Mouse (Mus musculus) lung, postnatal 4 days (tissue): ENCODE measurements around the gene Cxcl2.

Source experiments
- DNase-seq, 2 experiments: peaks; one replicate each; pipeline ENCODE4 v3.0.0; 2021

Gene Cxcl2

DNA sequence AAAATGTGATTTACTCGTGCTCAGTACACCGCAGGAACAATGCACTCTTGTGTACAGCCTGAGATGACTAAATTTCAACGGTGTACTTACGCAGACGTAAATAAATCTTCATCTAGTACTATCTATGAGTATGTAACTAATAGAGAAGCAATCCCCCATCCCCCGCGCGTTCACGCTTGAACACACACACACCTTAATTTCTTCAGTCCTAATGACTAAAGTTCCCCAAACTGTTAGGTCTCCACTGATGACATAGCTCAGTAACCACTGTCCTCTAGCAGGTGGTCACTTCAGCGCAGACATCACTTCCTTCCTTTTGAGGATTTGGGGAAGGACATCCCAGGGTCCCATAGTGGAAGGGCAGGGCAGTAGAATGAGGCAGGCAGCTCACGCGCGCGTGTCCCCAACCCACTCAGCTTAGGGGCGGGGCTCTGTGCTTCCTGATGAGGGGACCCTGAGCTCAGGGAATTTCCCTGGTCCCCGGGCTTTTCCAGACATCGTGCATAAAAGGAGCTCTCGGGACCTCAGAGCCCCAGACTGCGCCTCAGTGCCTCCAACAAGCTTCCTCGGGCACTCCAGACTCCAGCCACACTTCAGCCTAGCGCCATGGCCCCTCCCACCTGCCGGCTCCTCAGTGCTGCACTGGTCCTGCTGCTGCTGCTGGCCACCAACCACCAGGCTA is at the start of gene Cxcl2:
Gene Cxcl2, plus strand, starts transcription at position 533 of the 682 bp plus-strand sequence.
- DNase-seq = peak; percentile 21 to 25

DNA sequence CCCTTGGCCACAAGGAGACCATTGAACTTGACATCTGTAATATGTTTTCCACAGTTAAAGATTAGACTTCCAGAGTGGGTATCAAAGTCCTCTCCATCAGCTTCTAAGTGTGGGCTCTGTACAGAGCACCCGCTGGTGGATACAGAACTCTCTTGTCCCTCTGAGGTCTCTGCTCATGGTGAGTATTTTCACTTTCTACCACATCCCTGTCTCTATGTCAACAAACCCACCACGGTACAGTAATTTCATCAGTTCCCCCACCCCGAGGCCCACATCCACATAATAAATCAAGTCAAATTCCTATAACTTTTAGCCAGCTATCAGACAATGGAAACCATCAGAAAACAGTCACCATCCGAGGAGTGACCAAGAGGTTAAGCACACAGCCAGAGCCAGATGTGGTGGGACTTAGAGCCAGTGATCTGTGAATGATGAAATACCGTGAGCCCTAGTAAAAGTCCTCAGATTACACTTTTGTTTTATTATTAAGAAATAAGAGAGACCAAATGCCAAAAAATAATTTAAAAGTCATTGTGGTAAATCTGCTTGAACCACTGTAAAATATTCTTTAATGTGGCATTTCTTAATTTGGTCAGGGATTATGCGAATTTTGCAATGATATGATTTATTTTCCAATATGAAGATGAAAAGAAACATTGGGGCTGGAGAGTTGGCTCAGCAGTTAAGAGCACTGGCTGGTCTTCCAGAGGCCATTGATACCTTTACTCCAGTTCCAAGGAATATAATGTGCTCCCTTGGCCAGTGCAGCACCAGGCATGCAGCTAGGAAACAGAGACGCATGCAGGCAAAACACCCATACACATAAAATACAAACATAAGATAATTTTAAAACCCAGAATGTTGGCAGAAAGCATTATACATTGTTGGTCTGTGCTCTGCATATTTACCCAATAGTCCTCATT is 48.1 kb upstream of the Cxcl2 start:
- no peak for DNase-seq

DNA sequence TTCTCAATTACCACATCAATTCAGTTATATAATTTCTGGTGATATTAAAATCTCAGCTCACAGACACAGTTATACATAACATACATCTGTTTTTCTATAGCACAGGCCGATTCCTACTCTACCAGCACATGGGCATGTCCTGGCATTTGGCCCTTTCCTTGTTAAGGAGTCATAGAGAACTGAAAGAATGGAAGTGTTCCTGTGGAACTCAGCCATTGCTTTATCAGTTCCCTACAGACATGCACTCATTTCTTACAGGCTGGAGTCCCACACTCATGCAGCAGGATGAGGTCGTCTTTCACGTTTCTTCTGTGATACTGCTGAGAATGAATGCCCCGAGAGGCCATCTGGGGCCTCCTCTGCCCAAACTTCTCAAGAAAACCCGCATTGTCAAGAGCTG is 46.2 kb upstream of the Cxcl2 start:
- no peak for DNase-seq

DNA sequence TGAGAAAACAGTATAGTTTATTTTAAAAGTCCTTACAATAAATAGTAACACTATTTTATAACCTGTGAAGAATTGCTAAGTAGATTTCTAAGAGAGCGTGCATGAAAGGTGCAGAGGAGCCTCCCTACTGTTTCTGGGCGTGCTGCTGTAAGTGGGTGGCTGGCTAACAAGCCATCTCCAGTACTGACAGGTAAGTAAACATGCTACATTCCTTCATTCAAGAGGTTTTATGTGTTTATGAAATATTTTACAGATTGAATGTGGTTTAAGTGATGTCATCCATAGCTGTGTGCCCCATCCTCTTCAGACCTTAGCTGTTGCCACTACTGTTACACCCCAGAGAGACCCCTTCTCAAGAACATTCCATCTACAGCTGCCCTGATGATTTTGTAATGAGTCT is 45.2 kb upstream of the Cxcl2 start:
- peak in 1 of 2 experiments; percentile 27 for DNase-seq

DNA sequence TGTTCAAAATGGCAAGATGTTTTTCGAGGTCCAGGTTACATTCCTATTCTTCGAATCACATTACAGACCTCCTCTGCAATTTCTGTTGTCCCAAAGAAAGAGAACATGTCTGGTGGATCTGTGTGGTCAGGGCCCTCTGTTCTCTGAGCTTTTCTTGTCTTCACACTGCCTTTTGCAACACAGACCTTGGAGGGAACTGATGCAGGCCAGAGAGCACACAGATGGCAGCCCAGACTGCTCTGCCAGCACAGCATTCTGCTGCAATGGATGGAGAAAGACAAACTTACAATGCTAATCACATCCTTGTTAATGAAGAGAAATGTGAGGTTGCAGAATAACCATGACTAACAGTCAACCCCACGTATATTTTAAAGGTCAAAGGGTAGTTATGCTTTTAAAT is 44.6 kb upstream of the Cxcl2 start:
- DNase-seq = no peak

DNA sequence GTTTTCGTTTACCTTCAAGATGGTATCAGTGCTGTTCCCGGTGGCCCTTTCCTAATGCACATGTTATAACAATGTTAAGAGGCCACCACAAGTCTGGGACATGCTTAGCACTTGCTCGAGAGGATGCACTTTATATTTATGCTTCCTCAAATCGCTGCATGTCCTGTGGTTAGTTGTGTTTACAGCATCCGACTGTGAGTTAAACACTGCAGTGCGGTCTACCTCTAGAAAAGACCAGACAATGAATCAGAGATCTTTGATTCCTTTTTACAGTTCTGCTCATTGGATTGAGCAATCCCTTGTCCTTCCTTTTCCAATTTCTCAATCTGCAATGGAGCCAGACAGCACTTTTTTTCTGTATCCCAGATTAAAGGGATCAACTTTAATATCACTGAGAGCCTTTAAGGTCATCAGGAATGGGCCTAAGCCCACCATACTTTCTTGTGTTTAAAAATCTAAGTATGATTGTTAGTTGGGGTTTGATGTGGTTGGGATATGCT is 41.7 kb upstream of the Cxcl2 start:
- DNase-seq = no peak

DNA sequence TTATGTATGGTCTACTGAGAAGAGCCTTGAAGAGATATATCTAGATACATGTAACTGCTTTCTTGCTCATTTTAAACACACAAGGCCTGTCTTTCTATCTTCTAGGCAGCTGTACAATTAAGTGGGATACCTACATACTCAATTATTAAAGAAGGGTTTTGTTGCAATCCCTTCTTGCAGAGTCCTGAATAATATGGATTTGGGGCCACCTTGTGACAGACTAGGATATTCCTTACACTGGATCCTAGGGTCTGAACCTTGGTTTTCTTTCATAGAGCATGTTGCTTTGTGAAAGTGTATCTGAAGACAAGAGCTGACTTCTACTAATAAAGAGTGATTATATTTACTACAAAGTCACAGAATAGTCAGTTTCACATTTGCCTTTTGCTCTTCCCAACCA is 36.9 kb upstream of the Cxcl2 start:
- no peak for DNase-seq

DNA sequence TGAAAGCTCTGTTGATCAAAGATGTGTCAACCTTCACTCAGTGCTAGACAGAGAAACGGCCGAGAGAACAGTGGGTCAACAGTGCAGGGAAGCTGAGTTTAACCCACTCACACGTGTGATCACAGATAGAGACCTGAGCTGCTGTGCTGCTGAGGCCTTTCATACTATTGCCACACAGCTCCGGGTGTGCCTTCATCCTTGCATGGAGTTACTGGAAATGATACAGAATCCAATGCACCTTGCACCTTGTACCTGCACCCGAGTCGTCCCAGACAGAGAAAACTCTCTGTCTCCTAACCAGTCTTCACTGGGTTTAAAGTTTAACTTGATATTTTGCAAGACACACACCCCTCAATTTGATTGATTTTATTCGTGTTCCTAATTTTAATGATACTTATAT is 31.3 kb upstream of the Cxcl2 start:
- DNase-seq = no peak

DNA sequence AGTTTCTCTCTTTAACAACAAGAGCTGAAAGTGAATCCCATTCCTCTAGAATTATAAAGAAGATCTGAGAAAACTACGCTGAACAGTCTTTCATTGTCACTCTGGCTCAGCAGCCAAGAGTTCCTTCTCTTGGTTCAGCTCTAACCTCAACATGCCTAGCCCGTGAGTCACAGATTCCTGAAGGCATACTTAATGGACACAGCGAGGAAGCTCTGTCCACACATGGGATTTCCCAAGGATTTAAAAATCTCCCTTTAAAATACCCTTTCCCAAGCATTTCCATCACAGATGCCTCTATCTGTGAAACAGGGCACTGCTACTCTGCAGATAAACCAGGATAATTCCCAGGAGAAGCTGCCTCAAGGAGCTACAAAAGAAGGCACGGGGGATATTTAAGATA is 27.6 kb upstream of the Cxcl2 start:
- DNase-seq = peak in 1 of 2 experiments; percentile 37

DNA sequence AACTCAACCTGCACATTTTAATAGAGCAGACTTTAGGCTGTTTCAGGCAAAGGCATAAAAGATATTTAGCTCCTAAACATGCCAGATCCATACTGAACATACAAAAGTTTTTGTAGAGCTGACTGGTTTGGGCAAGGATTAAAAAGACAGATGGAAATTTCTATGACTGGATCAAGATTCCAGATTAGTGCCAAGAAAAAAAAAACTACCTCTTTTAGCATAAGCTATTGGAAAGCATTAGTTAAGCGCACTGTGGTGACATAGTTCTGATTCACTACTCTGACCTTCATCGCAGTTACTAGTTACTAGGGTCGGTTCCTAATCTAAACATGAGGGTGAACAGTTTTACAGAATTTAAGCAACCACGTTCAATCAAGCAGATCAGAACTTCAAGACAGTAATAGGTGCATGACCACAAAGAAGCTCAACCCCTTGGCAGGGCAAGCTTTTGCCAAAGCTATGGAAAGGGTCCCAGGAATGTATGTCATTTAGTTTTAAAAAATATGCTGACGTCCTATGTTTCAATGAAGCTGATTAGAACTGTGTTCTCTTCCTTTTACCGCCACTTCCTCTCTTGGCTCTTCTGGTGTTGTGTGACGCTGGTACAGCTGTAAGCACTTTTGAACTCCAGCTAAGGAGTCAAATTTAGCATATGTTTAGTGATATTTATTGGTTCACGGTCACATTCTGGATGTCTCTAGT is 27.0 kb upstream of the Cxcl2 start:
- DNase-seq = no peak

DNA sequence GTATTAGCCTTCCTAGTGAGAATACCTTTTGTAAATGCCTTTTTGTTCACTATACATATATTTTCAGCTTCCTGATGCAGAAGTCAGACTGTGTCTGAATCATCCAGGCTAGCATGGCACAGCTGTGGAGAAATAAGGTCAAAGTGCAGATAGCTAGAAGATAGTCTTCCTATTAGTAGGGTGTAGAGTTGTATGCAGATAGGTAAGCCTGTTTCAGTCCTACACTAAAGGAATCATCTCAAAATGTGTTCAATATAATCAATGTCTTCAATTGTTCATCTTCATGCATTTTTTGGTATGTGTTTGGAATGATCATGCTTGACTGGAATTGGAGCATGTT is 26.5 kb upstream of the Cxcl2 start:
- DNase-seq = no peak

DNA sequence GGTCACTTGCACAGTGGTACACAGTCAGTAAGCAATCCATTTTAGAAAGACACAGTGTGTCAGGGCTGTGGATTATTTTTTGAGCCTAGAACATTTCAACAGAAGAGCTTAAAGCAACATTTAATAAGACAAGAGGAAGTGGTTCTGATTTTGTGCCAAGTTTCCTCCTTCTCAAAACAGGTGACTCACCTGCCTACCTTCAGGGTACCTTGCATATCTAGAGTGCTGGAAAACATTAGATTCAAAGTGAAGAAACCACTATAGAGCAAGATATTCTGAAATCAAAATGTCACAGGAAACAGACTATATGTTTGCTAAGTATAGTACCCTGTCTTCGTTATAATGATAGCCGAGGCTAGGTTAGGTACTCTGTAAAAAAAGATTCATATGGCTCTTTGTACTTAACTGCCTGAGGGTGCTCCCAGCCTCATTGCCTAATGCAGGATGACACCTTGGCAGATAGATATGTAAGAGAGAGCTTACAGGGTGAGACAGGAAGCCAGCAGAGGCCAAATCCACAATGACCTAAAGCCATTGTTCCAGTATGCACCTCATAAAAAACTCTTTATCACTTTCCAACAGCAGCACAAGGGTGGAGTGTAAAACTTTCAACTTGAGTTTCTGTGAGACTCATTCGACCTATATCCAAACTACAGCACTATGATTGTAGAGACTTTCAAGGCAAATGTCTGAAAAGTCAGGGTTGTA is 24.2 kb upstream of the Cxcl2 start:
- DNase-seq = no peak

DNA sequence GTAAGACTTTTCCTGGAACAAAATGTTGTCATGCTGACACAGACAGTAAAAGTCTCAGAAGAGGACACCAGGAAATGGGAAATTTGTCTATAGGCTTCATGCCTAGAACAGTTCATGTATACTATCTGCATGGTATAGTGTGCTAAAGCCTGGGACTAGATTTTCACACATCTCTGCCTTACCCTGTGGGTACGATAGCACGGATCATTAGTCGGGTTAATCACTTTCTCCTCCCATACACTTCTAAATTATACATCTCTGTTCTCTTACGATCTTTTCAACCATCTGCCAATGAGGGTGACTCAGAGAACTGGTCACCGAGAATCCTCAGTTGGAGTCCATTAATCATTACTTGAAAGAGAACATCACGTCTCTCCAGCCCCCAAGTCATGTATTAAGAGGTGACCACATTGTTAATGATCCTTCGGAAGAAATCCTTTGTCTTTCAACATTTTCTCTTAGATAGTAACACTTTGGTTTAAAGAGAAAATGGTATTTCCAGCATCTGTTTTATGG is 23.3 kb upstream of the Cxcl2 start:
- no peak for DNase-seq

DNA sequence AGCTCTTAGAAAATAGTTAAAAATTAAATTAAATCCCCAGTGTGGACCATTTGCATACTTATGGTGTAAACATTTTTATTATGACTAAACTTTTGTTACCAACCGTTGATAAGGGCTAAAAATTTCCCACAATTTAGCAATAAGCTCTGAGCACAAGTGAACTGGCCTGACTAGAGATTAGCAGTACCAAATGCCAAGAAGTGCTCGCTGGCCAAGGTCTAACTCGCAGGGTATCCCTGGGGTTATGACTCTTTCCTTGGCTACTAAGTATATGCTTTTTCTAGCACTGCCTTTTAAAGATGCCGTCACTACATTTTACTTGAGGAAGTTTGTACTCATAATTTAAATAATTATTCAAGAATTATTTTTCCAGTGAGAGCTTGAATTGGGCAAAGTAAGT is 22.6 kb upstream of the Cxcl2 start:
- DNase-seq = no peak

DNA sequence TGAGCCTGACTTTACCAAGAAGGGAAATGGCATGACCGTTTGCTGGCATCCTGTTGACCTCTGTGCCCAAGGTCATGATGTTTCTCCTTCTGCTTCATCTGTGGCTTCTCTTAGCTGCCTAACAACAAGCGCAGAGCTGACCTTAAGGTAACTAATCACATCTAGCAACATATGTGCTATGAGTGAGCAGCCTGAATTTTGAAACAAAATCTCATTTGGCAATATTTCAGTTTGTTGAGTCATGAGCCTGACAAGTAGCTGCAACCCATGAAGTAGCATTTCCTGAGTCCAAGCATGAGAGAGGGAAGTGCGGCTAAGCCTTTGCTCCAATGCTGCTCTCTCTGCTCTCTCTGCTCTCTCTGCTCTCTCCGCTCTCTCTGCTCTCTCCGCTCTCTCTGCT is 22.0 kb upstream of the Cxcl2 start:
- no peak for DNase-seq

DNA sequence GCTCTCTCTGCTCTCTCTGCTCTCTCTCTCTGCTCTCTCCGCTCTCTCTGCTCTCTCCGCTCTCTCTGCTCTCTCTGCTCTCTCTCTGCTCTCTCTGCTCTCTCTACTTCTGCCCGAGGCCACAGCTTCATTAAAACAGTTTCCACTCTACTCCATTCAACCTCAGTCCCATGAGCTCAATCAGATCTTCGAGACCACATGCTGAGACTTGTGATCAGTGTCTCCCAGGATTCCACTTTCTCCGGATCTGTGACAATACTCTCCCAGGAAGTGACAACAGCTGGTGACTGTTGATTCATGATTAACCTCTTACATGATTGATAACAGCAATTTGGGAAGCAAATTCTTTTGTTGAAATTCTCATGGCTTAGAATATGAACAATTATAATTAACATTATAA is 21.5 kb upstream of the Cxcl2 start:
- DNase-seq = no peak

DNA sequence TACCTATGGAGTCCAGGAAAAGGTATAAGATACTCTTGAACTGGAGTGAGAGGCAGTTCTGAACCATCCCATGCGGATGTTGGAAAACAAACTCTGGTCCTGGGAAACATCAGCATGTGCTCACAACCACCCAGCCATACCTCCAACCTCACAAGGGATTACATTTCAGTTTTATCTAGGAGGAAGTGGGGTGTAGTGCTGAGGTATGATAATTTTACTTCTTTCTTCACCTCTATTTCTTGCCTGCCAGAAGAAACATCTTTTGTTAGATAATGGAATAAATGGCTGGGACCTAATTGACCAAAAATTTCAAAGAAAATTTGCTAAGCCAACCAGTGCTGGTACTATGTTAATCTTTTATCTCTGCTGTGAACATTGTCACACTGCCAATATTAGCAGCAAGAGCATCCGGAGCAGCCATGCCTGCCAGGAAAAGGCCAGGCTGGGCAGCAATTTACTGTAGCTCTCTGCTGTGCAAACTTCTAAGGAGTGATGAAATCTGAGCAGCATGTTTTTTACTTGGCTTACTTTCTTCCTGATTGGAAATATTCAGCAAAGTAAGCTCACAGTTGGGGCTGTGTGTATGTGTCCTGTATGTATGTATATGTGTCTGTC is 18.9 kb upstream of the Cxcl2 start:
- DNase-seq = peak; percentile 32 to 63

DNA sequence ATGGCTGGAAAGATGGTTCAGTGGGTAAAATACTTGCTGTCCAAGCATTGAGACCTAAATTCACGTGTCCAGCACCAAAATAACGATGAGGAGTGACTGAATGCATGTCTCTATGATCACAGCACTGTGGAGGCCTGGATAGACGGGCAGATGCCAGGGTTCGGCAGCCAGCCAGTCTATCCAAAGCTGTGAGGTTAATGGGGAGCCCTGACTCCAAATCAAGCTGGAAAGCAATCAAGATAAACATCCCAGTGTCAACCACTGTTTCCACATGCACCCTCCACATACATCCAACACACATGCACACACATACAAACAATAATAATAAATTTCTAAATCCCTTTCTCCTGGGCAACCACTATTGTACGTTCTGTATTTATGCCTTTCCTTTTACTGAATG is 15.0 kb upstream of the Cxcl2 start:
- DNase-seq = no peak

DNA sequence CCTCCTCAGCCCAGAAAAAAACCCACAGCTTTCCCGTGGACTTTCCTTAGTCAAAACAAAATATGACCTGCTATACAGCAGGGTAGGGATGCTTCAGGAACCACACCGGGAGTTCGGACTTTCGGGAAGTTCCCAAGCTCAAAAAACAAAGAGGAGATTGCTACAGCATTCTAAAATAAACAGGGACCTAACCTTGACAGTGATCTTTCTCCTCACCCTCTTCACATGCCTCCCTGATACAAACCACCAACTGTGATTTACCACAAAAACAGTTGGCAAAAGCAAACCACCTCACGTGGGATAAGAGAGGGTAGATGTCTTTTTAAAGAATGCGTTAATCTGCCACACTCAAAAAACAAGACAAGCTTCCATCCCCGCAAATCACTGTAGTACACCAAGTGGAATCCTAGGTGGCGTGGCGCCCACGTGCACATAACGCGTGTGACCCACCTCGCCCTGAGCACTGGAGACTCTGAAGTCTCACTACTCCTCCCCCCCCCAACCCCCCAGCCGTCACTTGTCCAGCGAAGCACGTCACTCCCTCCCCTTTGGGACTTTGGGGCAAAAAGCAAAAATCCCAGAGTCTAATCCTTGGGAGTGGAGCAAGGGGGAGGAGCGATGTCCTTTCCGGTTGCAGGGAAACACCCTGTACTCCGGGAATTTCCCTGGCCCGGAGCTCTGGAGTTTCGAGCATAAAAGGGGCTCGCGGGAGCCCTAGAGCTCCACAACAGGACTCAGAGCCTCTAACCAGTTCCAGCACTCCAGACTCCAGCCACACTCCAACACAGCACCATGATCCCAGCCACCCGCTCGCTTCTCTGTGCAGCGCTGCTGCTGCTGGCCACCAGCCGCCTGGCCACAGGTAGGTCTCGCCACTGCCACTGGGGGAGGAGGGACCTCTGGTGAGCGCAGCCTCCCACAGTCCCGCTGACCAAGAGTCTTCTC is 12.9 kb upstream of the Cxcl2 start, which contains the start of gene Cxcl1:
Gene Cxcl1, plus strand, starts transcription at position 723 of the 945 bp plus-strand sequence.
- DNase-seq = peak; percentile 37 to 50

DNA sequence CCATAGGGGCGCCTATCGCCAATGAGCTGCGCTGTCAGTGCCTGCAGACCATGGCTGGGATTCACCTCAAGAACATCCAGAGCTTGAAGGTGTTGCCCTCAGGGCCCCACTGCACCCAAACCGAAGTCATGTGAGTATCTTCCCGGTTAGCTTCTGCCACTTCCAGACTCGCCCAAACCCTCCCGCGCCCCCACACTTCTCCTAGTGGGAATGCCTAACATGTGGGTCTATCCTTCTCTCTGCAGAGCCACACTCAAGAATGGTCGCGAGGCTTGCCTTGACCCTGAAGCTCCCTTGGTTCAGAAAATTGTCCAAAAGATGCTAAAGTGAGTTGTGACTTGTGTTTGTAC is 12.2 kb upstream of the Cxcl2 start:
- DNase-seq = no peak

DNA sequence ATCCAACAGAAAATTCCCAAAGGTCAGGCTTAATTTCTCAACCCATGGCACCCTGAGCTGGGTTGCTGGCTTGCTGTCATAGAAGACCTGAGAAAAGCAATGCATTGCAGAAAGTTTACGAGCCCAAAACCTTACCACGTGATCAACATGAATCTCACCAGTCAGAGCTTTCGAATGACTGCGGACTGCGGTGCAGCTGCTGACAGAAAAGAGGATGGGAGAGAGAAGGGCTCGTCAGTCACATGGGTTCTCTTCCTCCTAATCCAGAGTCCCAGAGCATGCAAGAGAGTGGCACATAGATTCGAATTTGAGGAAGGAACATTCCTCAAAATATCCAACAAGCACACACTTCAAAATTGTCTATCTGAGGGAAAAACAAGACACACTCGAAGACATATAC is 9.4 kb upstream of the Cxcl2 start:
- no peak for DNase-seq
